Mouse (Mus musculus): ENCODE data around the gene Rad51d. TPM values are rescaled to one million over a fixed set of nuclear protein-coding genes. Genes with fewer than 3 reads are reported as not detected.
"Not testable (repeated sequence)": the region's sequence is repeated elsewhere in the genome, so short reads cannot be mapped to it uniquely, and the experiment has no call there.

Gene Rad51d
- polyA plus RNA-seq, 1 experiment from 2014 or later: 13.9 TPM

GRCm38 (mm10) chr11:82837192-82837591 is 53.2 kb downstream of the Rad51d start:
- Histone ChIP-seq H3K4me1 (ENCODE audit: control insufficient read depth, insufficient read depth, low read length) (0 out of 2 replicates have a peak, but pooled peaks cover 3% of the 10 kb centered on the region), H3K36me3 (ENCODE audit: control insufficient read depth, insufficient read depth, low read length) (no peaks in the 10 kb centered on the region), H3K4me2 (ENCODE audit: low read depth, low read length) (no peak overlapping the region), H3K9ac (ENCODE audit: low read depth, low read length) (no peak overlapping the region), H3K27ac (ENCODE audit: low read length) (no peak overlapping the region), H3K4me3 (ENCODE audit: low read length) (no peak overlapping the region), H3K27me3 (replicated peaks; ENCODE audit: control insufficient read depth, insufficient read depth, low read length) (no peaks in the 10 kb centered on the region), H3K9me3 (ENCODE audit: control insufficient read depth, low read length) (no peaks in the 10 kb centered on the region)
- ATAC-seq: no peak
- 58% methylated on average over 7 of the region's 7 CpGs for WGBS

GRCm38 (mm10) chr11:82835616-82836432 is 54.6 kb downstream of the Rad51d start:
- H3K9me3 ChIP-seq (ENCODE audit: control insufficient read depth, low read length): no peaks in the 10 kb centered on the region
- no peak for ATAC-seq
- no peaks in the 10 kb centered on the region for H3K36me3 ChIP-seq (ENCODE audit: control insufficient read depth, insufficient read depth, low read length)
- H3K9ac ChIP-seq (ENCODE audit: low read depth, low read length): no peak overlapping the region
- 70% methylated on average over 11 of the region's 11 CpGs for WGBS
- no peak overlapping the region for H3K4me3 ChIP-seq (ENCODE audit: low read length)
- no peaks in the 10 kb centered on the region for H3K27me3 ChIP-seq (replicated peaks; ENCODE audit: control insufficient read depth, insufficient read depth, low read length)
- H3K4me2 ChIP-seq (ENCODE audit: low read depth, low read length): no peak overlapping the region
- no peak overlapping the region for H3K27ac ChIP-seq (ENCODE audit: low read length)
- peaks cover 14% of the 10 kb centered on the region; the same call in 1 of the 2 replicates for H3K4me1 ChIP-seq (ENCODE audit: control insufficient read depth, insufficient read depth, low read length)

DNA sequence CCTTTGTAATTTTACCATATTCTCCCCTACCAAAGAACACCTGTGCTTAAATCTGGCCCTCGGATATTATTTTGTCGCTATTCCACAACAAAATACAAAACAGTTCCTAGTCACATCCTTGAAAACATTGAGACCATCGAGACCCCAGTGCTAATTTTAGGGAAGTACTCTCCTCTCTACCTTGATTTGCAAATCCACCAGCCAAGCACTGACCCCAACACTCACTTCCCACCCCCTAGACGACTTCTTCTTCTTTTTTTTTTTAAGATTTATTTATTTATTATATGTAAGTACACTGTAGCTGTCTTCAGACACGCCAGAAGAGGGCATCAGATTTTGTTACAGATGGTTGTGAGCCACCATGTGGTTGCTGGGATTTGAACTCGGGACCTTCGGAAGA is 56.1 kb downstream of the Rad51d start:
- not testable (repeated sequence) for H3K36me3 ChIP-seq (ENCODE audit: control insufficient read depth, insufficient read depth, low read length); H3K9me3 ChIP-seq (ENCODE audit: control insufficient read depth, low read length); H3K4me2 ChIP-seq (ENCODE audit: low read depth, low read length); ATAC-seq; H3K9ac ChIP-seq (ENCODE audit: low read depth, low read length); H3K4me3 ChIP-seq (ENCODE audit: low read length); H3K27me3 ChIP-seq (replicated peaks; ENCODE audit: control insufficient read depth, insufficient read depth, low read length); H3K27ac ChIP-seq (ENCODE audit: low read length)
- 78% methylated on average over 7 of the region's 7 CpGs for WGBS
- peaks cover 14% of the 10 kb centered on the region; the same call in 1 of the 2 replicates for H3K4me1 ChIP-seq (ENCODE audit: control insufficient read depth, insufficient read depth, low read length)

DNA sequence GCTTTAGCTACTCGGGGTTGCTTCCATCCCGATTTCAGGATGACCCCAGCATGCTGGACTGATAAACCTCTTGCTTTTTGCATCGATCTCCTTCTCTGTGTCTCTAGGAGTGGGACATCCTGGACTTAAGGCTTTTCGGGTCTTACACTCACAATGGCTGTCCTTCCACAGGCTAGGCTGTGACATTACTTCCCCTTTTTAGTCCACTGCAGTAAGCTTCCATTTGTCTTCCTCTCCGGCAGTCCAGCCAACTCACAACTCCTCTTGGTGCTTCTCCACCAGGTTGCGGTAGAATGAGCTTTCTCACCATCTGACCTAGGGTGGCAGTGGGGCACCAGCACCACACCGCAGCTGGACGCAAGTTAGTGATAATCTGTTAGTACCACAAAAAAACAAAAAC is 56.5 kb downstream of the Rad51d start:
- H3K4me2 ChIP-seq (ENCODE audit: low read depth, low read length): no peak overlapping the region
- no peak for ATAC-seq
- H3K27me3 ChIP-seq (replicated peaks; ENCODE audit: control insufficient read depth, insufficient read depth, low read length): no peaks in the 10 kb centered on the region
- peaks cover 14% of the 10 kb centered on the region; the same call in 1 of the 2 replicates for H3K4me1 ChIP-seq (ENCODE audit: control insufficient read depth, insufficient read depth, low read length)
- H3K9ac ChIP-seq (ENCODE audit: low read depth, low read length): no peak overlapping the region
- H3K36me3 ChIP-seq (ENCODE audit: control insufficient read depth, insufficient read depth, low read length): no peaks in the 10 kb centered on the region
- no peak overlapping the region for H3K4me3 ChIP-seq (ENCODE audit: low read length)
- no peak overlapping the region for H3K27ac ChIP-seq (ENCODE audit: low read length)
- H3K9me3 ChIP-seq (ENCODE audit: control insufficient read depth, low read length): no peaks in the 10 kb centered on the region
- 66% methylated on average over 8 of the region's 8 CpGs for WGBS

DNA sequence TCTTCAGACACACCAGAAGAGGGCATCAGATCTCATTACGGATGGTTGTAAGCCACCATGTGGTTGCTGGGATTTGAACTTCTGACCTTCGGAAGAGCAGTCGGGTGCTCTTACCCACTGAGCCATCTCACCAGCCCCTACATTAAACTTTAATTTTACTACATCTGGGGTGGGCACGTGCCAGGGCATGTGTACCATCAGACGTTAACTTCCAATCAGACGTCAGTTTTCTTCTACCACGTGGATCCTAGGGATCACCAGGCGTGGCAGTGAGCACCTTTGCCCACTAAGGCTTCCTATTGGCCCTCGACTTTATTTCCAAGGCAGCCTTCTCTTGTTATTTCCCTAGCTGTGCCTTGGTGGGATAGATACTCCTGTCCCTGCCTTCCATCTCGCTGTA is 58.0 kb downstream of the Rad51d start:
- not testable (repeated sequence) for H3K36me3 ChIP-seq (ENCODE audit: control insufficient read depth, insufficient read depth, low read length); H3K9me3 ChIP-seq (ENCODE audit: control insufficient read depth, low read length); ATAC-seq; H3K4me2 ChIP-seq (ENCODE audit: low read depth, low read length); H3K27me3 ChIP-seq (replicated peaks; ENCODE audit: control insufficient read depth, insufficient read depth, low read length); H3K9ac ChIP-seq (ENCODE audit: low read depth, low read length); H3K27ac ChIP-seq (ENCODE audit: low read length); H3K4me3 ChIP-seq (ENCODE audit: low read length)
- peaks cover 14% of the 10 kb centered on the region; the same call in 1 of the 2 replicates for H3K4me1 ChIP-seq (ENCODE audit: control insufficient read depth, insufficient read depth, low read length)
- WGBS: 73% methylated on average over 10 of the region's 10 CpGs

DNA sequence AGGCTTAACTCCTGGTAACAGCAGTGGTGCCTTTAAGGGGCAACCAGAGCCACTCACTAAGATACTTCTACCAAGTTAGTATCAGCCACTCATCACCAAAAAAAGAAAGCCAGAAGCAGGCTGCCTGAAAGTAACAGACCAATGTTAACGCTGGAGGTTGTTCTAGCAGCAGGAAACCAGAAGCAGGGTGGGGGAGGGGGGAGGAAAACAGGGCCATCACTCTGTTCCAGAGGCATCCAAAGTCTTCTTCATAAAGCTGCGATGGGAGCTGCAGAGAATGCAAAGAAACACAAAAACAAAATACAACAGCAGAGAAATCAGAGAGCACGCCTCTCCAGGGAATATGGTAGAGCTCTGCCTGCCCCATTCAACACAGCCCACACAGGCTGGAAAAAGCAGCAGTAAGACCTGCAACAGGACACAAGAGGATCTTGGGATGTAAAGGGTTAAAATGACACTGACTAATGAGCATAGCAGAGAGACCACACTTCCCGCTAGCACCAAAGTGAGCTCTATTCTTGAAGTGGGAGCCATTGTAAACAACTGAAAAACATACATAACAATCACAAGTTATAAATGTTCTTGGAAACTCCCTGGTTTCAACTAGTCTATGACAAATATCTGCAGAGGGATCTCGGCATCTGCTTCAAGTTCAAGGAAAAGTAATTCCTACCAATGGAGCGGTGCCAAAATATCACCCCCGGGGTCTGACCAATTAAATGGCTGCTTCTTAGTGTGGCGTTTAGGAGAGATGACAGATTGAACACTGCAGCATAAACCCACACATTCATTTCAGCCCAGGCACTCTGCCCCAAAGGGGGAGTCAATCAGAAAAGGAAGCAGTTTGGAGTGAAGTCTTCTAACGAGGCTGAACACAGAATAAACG is 59.2 kb downstream of the Rad51d start:
- no peak overlapping the region for H3K9ac ChIP-seq (ENCODE audit: low read depth, low read length)
- H3K27ac ChIP-seq (ENCODE audit: low read length): no peak overlapping the region

DNA sequence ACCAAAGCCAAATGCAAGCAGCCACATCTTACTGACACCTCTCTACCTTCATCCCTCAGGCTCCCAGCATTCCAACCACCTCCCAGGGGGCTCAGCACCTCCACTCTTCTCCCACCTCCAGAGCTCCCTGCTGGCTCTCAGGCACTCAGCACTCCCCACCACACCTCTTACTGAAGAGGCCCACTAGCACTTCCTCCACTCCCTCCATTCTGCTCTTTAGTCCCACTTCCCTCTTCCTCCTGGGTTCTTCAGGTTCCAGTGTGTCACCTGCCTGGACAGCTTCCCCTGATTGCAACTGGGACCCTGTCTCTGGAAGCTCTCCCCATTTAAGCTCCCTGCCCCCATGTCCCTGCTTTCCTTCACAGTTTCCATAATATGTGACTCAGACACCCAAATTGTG is 63.6 kb downstream of the Rad51d start:
- Histone ChIP-seq H3K4me3 (ENCODE audit: low read length) (no peak overlapping the region), H3K9ac (ENCODE audit: low read depth, low read length) (no peak overlapping the region), H3K27me3 (replicated peaks; ENCODE audit: control insufficient read depth, insufficient read depth, low read length) (no peaks in the 10 kb centered on the region), H3K4me2 (ENCODE audit: low read depth, low read length) (no peak overlapping the region), H3K36me3 (ENCODE audit: control insufficient read depth, insufficient read depth, low read length) (no peaks in the 10 kb centered on the region), H3K27ac (ENCODE audit: low read length) (no peak overlapping the region), H3K9me3 (ENCODE audit: control insufficient read depth, low read length) (no peaks in the 10 kb centered on the region), H3K4me1 (ENCODE audit: control insufficient read depth, insufficient read depth, low read length) (peaks cover 9% of the 10 kb centered on the region; the same call in 1 of the 2 replicates)
- ATAC-seq: no peak

More for the DNA sequence above, 59.2 kb downstream of the Rad51d start:
- H3K9me3 ChIP-seq (ENCODE audit: control insufficient read depth, low read length): no peaks in the 10 kb centered on the region
- no peak overlapping the region for H3K4me3 ChIP-seq (ENCODE audit: low read length)
- H3K4me2 ChIP-seq (ENCODE audit: low read depth, low read length): 0 out of 2 replicates have a peak overlapping the region, but pooled peaks have one; percentile 16
- ATAC-seq: no peak
- no peaks in the 10 kb centered on the region for H3K27me3 ChIP-seq (replicated peaks; ENCODE audit: control insufficient read depth, insufficient read depth, low read length)
- H3K4me1 ChIP-seq (ENCODE audit: control insufficient read depth, insufficient read depth, low read length): peaks cover 11% of the 10 kb centered on the region; the same call in 1 of the 2 replicates
- 27% methylated on average over 10 of the region's 10 CpGs for WGBS
- H3K36me3 ChIP-seq (ENCODE audit: control insufficient read depth, insufficient read depth, low read length): no peaks in the 10 kb centered on the region

Other genes starting within 250 kb of the Rad51d start
- 0.34 and 0.49 TPM in 2 replicates for gene Cct6b, start 126.3 kb downstream of the Rad51d start, polyA plus RNA-seq (2015; fragmentation: Nextera tagmentation; extraction: Ambion mirVana)
- 32.0 and 35.6 TPM in 2 replicates for gene Zfp830, start 126.3 kb downstream of the Rad51d start, polyA plus RNA-seq (2015; fragmentation: Nextera tagmentation; extraction: Ambion mirVana)
- gene Lig3, start 109.5 kb downstream of the Rad51d start, polyA plus RNA-seq (2015; fragmentation: Nextera tagmentation; extraction: Ambion mirVana): 17.3 and 18.0 TPM in 2 replicates
- 13.1 and 13.6 TPM in 2 replicates for gene Rffl, start 19.4 kb downstream of the Rad51d start, polyA plus RNA-seq (2015; fragmentation: Nextera tagmentation; extraction: Ambion mirVana)
- 0.16 and 0.23 TPM in 2 replicates for gene Fndc8, start 1.5 kb upstream of the Rad51d start, polyA plus RNA-seq (2015; fragmentation: Nextera tagmentation; extraction: Ambion mirVana)
- gene Nle1, start 17.8 kb upstream of the Rad51d start, polyA plus RNA-seq (2015; fragmentation: Nextera tagmentation; extraction: Ambion mirVana): 25.8 and 31.2 TPM in 2 replicates
- 2.3 and 2.6 TPM in 2 replicates for gene Unc45b, start 19.9 kb upstream of the Rad51d start, polyA plus RNA-seq (2015; fragmentation: Nextera tagmentation; extraction: Ambion mirVana)
- gene Slfn5, start 60.7 kb upstream of the Rad51d start, polyA plus RNA-seq (2015; fragmentation: Nextera tagmentation; extraction: Ambion mirVana): 1.5 and 1.8 TPM in 2 replicates
- 12.2 and 14.1 TPM in 2 replicates for gene Slfn9, start 101.2 kb upstream of the Rad51d start, polyA plus RNA-seq (2015; fragmentation: Nextera tagmentation; extraction: Ambion mirVana)
- gene Slfn8, start 130.2 kb upstream of the Rad51d start, polyA plus RNA-seq (2015; fragmentation: Nextera tagmentation; extraction: Ambion mirVana): 0.53 and 0.59 TPM in 2 replicates
- 6.1 and 6.9 TPM in 2 replicates for gene Slfn2, start 174.5 kb upstream of the Rad51d start, polyA plus RNA-seq (2015; fragmentation: Nextera tagmentation; extraction: Ambion mirVana)
- 0.58 and 0.70 TPM in 2 replicates for gene Slfn1, start 226.2 kb upstream of the Rad51d start, polyA plus RNA-seq (2015; fragmentation: Nextera tagmentation; extraction: Ambion mirVana)

Data from intestine, embryonic 16.5 days (tissue).